Mouse (Mus musculus): Measurements from ENCODE around the gene Rab4b. TPM values are rescaled to one million over a fixed set of nuclear protein-coding genes. Genes with fewer than 3 reads are reported as not detected.

Gene Rab4b
- polyA plus RNA-seq, 1 experiment from 2014 or later: 38.2 TPM

- Histone ChIP-seq H3K36me3 (ENCODE audit: inconsistent target) (no peaks in the 10 kb centered on the region), H3K4me3 (ENCODE audit: inconsistent target) (no peak overlapping the region), H3K27ac (no peak overlapping the region), H3K79me2 (ENCODE audit: inconsistent target) (no peaks in the 10 kb centered on the region)
- 81% methylated on average over 5 of the region's 5 CpGs for WGBS (ENCODE audit: missing documents)
Measured at GRCm38 (mm10) chr7:27124305-27124832, 54.3 kb downstream of the Rab4b start.

- no peaks in the 10 kb centered on the region for H3K36me3 ChIP-seq (ENCODE audit: inconsistent target)
- H3K4me3 ChIP-seq (ENCODE audit: inconsistent target): no peak within 1 kb of the TSS
- H3K27ac ChIP-seq: no peak within 1 kb of the TSS
- H3K79me2 ChIP-seq (ENCODE audit: inconsistent target): no peaks in the 10 kb centered on the region
Measured at GRCm38 (mm10) chr7:27119676-27120075, 59.0 kb downstream of the Rab4b start, which contains the start of gene Cyp2f2. TSS of gene Cyp2f2 (plus strand) at chr7:27119909.

Other genes starting within 250 kb of the Rab4b start
- not detected in 3 replicates for gene Cyp2a22, start 239.5 kb downstream of the Rab4b start, polyA plus RNA-seq (2018)
- gene Cyp2a12, start 149.8 kb downstream of the Rab4b start, polyA plus RNA-seq (2018): not detected in 3 replicates
- not detected in 3 replicates for gene Cyp2f2, start 59.0 kb downstream of the Rab4b start, polyA plus RNA-seq (2018)
- not detected in 3 replicates for gene Cyp2t4, start 25.2 kb downstream of the Rab4b start, polyA plus RNA-seq (2018)
- 31.1 to 40.6 TPM (median 35.8 TPM) in 3 replicates for gene Egln2, start 12.1 kb downstream of the Rab4b start, polyA plus RNA-seq (2018)
- not detected in 3 replicates for gene Gm21983, start 2.2 kb upstream of the Rab4b start, polyA plus RNA-seq (2018)
- gene Mia, start 2.3 kb upstream of the Rab4b start, polyA plus RNA-seq (2018): not detected in 3 replicates
- gene BC024978, start 16.9 kb upstream of the Rab4b start, polyA plus RNA-seq (2018): 5.6 to 8.4 TPM (median 6.5 TPM) in 3 replicates
- 56.0 to 80.4 TPM (median 77.1 TPM) in 3 replicates for gene Snrpa, start 17.4 kb upstream of the Rab4b start, polyA plus RNA-seq (2018)
- 4.0 to 6.8 TPM (median 6.2 TPM) in 3 replicates for gene Itpkc, start 49.8 kb upstream of the Rab4b start, polyA plus RNA-seq (2018)
- 15.6 to 17.3 TPM (median 16.0 TPM) in 3 replicates for gene Coq8b, start 54.1 kb upstream of the Rab4b start, polyA plus RNA-seq (2018)
- gene Numbl, start 79.5 kb upstream of the Rab4b start, polyA plus RNA-seq (2018): 2.0 to 3.1 TPM (median 2.4 TPM) in 3 replicates
- not detected in 3 replicates for gene Ltbp4, start 158.8 kb upstream of the Rab4b start, polyA plus RNA-seq (2018)
- gene Shkbp1, start 177.1 kb upstream of the Rab4b start, polyA plus RNA-seq (2018): 21.9 to 44.4 TPM (median 32.6 TPM) in 3 replicates
- 0.64 to 1.2 TPM in 2 of 3 replicates, not detected in the other for gene Gm20479, start 178.5 kb upstream of the Rab4b start, polyA plus RNA-seq (2018)

Data from macrophage (primary cell).